Mouse (Mus musculus): Measurements from ENCODE around the gene Pdss2. TPM values are rescaled to one million over a fixed set of nuclear protein-coding genes. Genes with fewer than 3 reads are reported as not detected.

Pdss2 gene
- polyA plus RNA-seq, 1 experiment from 2014 or later, result 14.7 TPM

DNA sequence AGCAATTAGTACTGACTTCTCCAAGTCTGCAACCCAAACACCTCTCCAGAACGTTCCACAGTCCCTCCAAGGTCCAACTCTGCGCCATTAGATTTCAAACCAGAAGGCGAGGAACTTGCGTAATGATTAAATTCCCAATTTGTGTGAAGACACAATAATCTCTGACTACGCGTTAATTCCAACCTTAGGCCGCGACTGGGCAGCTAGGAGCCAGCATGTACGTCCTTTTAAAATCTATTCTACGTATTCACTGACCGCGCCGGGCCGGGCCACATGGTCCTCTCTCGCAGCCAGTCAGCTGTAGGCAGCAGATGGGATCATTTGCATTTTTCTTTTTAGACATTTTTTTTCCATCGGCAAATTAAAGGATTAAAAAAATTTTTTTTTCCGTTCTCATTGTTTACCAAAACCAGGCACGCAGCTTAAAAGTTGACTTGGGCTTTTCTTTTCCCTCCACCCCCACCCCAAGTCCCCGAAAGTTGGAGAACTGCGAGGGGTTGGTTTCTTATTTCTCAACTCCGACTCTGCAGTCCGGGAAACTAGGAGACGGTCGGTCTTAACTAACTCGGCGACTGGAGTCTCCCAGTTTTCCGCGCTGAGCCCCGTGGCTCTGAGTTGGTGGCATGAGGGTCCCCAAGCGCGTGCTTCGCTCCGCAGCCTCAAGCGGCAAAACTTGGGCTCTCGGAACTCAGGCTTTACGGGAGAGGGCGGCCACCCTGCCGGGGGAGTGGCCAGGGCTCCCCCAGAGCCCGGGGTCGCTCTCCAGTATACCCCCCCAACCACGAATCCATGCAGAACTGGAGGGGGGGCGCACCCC is 256.8 kb downstream of the Pdss2 start:
- no peaks in the 10 kb centered on the region for H3K27me3 ChIP-seq
- WGBS, result under 1% methylated on average over 41 of the region's 42 CpGs
- H3K27ac ChIP-seq, result peak overlapping the region; percentile 99
- peak overlapping the region; percentile 81 for H3K4me2 ChIP-seq
- H3K9me3 ChIP-seq, result no peaks in the 10 kb centered on the region
- peaks cover 35% of the 10 kb centered on the region for H3K4me1 ChIP-seq
- ATAC-seq (ENCODE audit: insufficient number of reproducible peaks, insufficient read depth, low FRiP score, low TSS enrichment, low read depth), result peak; percentile 26; the same call in 1 of the 2 replicates
- peak overlapping the region; percentile 77 for H3K4me3 ChIP-seq
- no peaks in the 10 kb centered on the region for H3K36me3 ChIP-seq
- H3K9ac ChIP-seq, result peak overlapping the region; percentile 97

DNA sequence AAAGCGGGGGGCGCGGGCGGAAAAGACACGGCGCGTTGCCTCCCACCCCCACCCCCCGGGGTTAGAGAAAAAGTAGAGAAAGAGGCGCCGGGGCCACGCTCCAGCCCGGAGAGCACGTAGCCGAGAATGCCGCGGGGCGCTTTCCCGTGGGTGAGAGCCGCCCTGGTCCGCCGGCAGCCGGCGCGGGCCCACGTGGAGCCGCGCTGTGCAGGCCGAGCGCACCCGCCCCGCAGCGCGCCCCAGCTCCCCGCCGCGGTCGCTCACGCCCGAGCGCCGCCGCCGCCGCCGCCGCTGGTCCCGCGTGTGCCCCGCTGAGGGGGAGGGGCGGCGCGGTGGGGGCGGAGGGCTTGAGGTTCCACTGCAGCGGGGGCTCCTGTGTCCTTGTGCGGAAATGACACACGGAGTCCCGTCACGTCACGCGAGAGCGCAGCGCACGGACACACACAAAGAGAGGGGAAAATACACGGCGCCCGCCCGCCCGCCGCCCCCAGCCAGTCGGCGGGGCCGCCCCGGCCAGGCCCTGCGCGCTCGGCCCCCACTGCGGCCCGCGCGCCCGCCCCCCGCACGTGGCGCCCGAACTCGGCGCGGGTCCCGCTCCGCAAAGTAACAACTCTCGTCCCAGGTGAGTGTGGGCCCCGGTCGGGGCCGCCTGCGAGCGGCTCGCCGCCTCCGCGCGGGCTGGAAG is 257.6 kb downstream of the Pdss2 start, which contains the start of gene Bend3:
Gene Bend3 (plus strand): TSS at position 81 of the 685 bp plus-strand sequence.
- H3K27me3 ChIP-seq, result no peaks in the 10 kb centered on the region
- peaks cover 42% of the 10 kb centered on the region for H3K4me1 ChIP-seq
- ATAC-seq (ENCODE audit: insufficient number of reproducible peaks, insufficient read depth, low FRiP score, low TSS enrichment, low read depth), result peak; percentile 65
- H3K27ac ChIP-seq, result peak within 1 kb of the TSS; percentile 99
- WGBS, result under 1% methylated on average over 90 of the region's 101 CpGs
- no peaks in the 10 kb centered on the region for H3K36me3 ChIP-seq
- H3K9ac ChIP-seq, result peak within 1 kb of the TSS; percentile 97
- no peaks in the 10 kb centered on the region for H3K9me3 ChIP-seq
- peak within 1 kb of the TSS; percentile 81 for H3K4me2 ChIP-seq
- peak within 1 kb of the TSS; percentile 77 for H3K4me3 ChIP-seq

DNA sequence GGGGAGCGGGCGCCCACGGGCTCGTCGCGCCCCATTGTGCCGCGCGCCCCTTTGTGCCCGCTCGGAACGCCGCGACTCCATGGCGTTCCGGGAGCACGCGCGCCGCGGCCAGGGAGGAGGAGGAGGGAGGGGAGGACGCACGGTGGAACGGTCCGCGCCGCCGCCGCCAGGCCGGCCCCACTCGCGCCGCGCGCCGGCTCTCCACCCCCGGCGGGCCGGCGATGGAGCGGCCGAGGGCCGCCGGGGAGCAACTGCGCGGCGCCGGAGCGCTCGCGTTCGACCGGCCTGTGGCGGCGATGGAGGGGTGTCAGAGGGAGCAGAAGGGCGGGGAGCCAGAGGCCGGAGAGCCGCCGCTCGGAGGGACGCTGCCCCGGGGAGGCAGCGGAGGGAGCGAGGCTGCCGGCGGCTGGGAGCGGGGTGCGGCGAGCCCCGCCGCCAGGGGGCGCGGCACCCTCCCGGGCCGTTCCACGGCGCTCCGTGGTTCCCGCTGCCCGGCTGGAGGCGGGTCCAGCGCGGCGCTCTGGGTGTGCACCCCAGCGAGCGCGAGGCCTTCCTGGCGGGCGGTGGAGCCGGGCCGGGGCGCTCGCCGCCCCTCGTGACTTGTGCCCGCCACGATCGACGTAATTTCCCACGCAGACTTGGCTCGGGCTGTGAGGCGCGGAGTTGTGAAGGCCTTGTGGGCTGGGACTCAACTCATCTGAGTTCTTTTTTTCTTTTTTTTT is 258.3 kb downstream of the Pdss2 start:
- under 1% methylated on average over 97 of the region's 103 CpGs for WGBS
- peak; percentile 79 for ATAC-seq (ENCODE audit: insufficient number of reproducible peaks, insufficient read depth, low FRiP score, low TSS enrichment, low read depth)
- H3K9me3 ChIP-seq, result no peaks in the 10 kb centered on the region
- H3K36me3 ChIP-seq, result no peaks in the 10 kb centered on the region
- H3K4me3 ChIP-seq, result peak overlapping the region; percentile 77
- H3K27me3 ChIP-seq, result no peaks in the 10 kb centered on the region
- peak overlapping the region; percentile 81 for H3K4me2 ChIP-seq
- peaks cover 42% of the 10 kb centered on the region for H3K4me1 ChIP-seq
- H3K9ac ChIP-seq, result peak overlapping the region; percentile 97
- H3K27ac ChIP-seq, result peak overlapping the region; percentile 99

DNA sequence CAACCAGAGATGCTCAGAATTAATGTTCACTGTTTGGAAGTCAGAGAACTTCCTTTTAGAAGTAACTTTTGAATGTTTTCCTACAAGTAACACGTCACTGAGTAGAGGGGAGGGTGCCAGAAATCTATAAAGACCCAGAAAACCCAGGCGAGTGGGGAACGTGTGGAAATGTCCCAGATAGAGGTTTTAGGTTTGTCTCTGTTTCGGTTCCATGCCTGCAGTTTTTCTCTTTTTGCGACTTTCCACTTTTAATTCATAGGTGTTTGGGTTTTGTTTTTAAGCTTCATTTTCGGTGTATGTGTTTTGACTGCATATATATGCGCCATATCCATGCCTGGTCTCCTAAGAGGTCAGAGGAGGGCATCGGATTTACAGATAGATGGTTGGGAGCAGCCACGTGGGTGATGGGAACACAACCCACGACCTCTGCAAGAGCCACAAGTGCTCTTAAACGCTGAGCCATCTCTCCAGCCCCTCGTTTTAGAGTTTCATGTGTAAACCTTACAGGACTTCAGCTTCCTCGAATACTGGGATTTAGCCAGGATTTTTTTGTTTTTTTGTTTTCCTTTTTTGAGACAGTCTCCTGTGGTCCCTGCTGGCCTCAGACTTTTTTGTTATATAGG is 259.1 kb downstream of the Pdss2 start:
- Histone ChIP-seq H3K9ac (peak overlapping the region; percentile 97), H3K9me3 (no peaks in the 10 kb centered on the region), H3K4me3 (peak overlapping the region; percentile 77), H3K27ac (peak overlapping the region; percentile 99), H3K36me3 (no peaks in the 10 kb centered on the region), H3K4me1 (peaks cover 42% of the 10 kb centered on the region), H3K27me3 (no peaks in the 10 kb centered on the region), H3K4me2 (peak overlapping the region; percentile 81)
- whole genome bisulfite sequencing, result 5% methylated on average over 13 of the region's 13 CpGs
- ATAC-seq (ENCODE audit: insufficient number of reproducible peaks, insufficient read depth, low FRiP score, low TSS enrichment, low read depth), result no peak

DNA sequence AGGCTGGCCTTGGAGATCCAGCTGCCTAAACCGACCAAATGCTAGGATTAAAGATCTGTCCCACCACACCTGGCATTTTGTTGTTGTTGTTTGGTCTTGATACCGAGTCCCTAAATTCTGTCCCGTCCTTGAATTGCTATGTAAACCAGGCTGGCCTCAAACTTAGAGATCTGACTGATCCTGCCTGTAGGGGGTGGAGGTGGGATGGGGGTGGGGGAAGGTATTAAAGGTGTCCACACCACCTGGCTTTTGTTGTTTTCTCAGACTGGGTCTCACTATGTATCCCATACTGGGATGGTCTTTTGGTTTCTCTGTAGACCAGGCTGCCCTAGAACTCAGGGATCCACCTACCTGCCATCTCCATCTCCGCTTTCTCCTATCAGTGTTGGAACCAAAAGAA is 259.9 kb downstream of the Pdss2 start:
- Histone ChIP-seq H3K4me2 (peak overlapping the region; percentile 81), H3K27me3 (no peaks in the 10 kb centered on the region)
- no peak for ATAC-seq (ENCODE audit: insufficient number of reproducible peaks, insufficient read depth, low FRiP score, low TSS enrichment, low read depth)

DNA sequence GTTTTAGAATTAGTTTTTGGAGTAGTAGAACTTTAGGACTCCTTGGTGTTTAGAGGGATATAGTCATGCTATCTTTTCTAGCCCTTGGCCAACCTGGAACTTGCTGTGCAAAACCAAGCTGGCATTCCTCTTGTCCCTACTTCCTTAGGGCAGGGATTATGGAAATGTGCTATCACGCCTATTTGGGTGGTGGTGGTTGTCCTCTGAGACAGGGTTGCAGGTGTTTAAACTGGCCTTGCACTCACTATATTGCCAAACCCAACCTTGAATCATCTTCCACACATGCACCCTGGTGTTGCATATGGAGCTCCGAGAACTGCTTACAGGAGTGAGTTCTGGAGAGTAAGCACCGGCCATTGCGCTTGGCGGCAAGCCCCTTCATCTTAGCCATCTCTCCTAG is 260.7 kb downstream of the Pdss2 start:
- WGBS, result 90% methylated on average over 5 of the region's 5 CpGs
- H3K36me3 ChIP-seq, result no peaks in the 10 kb centered on the region
- H3K27ac ChIP-seq, result no peak overlapping the region
- H3K9me3 ChIP-seq, result no peaks in the 10 kb centered on the region
- H3K4me2 ChIP-seq, result no peak overlapping the region
- H3K9ac ChIP-seq, result no peak overlapping the region
- no peaks in the 10 kb centered on the region for H3K27me3 ChIP-seq
- peaks cover 42% of the 10 kb centered on the region for H3K4me1 ChIP-seq
- no peak overlapping the region for H3K4me3 ChIP-seq
- no peak for ATAC-seq (ENCODE audit: insufficient number of reproducible peaks, insufficient read depth, low FRiP score, low TSS enrichment, low read depth)

More for the DNA sequence above, 259.9 kb downstream of the Pdss2 start:
- peaks cover 42% of the 10 kb centered on the region for H3K4me1 ChIP-seq
- H3K9ac ChIP-seq, result no peak overlapping the region
- no peaks in the 10 kb centered on the region for H3K9me3 ChIP-seq
- H3K27ac ChIP-seq, result no peak overlapping the region
- H3K36me3 ChIP-seq, result no peaks in the 10 kb centered on the region
- H3K4me3 ChIP-seq, result no peak overlapping the region
- 40% methylated on average over 4 of the region's 4 CpGs for WGBS

DNA sequence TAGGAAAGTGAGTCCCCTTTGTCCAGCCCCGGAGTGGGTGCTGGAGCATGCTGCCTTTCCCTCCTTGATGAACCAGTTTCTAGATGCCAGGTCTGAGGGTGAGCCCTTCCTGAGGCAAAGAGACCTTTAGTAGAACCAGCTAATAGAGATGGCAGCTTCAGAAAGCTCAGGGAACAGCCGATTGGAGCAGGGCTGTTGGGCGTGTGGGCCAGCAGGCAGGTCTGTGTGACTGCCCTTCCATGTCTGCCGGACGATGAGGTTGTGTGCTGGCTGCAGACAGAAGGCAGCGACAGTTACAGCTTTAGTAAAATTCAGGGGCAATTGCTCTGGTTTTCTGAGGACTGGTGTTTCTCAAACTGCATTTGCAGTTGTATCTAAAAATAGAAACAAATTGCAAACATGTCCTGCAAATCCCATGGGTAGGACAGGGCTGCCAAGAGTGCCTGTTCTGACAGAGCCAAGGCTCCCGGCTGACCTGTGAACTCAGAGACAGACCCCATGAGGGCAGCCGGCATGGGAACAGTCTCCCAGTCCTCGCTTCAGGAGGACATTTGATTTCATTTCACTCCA is 262.2 kb downstream of the Pdss2 start:
- Histone ChIP-seq H3K27ac (peak overlapping the region; percentile 57), H3K36me3 (no peaks in the 10 kb centered on the region), H3K4me2 (peak overlapping the region; percentile 32), H3K27me3 (no peaks in the 10 kb centered on the region), H3K9ac (peak overlapping the region; percentile 58; the same call in 1 of the 2 replicates), H3K4me3 (peak overlapping the region; percentile 10; the same call in 1 of the 2 replicates), H3K4me1 (peaks cover 38% of the 10 kb centered on the region), H3K9me3 (no peaks in the 10 kb centered on the region)
- no peak for ATAC-seq (ENCODE audit: insufficient number of reproducible peaks, insufficient read depth, low FRiP score, low TSS enrichment, low read depth)
- WGBS, result 35% methylated on average over 9 of the region's 9 CpGs

DNA sequence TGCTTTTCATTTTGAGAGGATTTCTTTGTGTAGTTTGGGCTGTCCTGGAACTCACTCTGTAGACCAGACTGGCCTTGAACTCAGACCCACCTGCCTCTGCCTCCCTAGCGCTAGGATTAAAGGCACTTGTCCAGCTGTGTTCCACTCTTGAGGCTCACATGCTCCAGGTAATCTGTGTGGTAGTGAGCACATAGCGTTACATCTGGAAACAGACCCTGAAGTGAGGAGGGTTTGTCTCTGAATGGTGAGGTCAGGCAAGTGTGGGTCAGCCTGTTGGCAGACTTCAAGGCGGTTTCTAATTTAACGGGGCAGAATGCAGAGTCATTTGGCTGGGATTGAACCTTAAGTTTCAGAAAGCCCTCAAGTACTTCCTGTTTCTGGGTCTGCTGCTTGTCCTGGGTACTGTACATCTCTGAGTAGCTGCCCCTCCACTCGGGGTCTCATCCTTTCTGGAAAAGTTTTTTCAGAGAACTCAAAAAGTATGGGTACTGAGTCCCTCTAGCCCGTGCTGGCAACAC is 264.5 kb downstream of the Pdss2 start:
- H3K9ac ChIP-seq, result no peak overlapping the region
- no peaks in the 10 kb centered on the region for H3K36me3 ChIP-seq
- ATAC-seq (ENCODE audit: insufficient number of reproducible peaks, insufficient read depth, low FRiP score, low TSS enrichment, low read depth), result no peak
- no peak overlapping the region for H3K27ac ChIP-seq
- H3K27me3 ChIP-seq, result no peaks in the 10 kb centered on the region
- H3K4me2 ChIP-seq, result no peak overlapping the region
- H3K9me3 ChIP-seq, result no peaks in the 10 kb centered on the region
- WGBS, result 83% methylated on average over 6 of the region's 6 CpGs
- H3K4me3 ChIP-seq, result no peak overlapping the region
- peaks cover 45% of the 10 kb centered on the region for H3K4me1 ChIP-seq

DNA sequence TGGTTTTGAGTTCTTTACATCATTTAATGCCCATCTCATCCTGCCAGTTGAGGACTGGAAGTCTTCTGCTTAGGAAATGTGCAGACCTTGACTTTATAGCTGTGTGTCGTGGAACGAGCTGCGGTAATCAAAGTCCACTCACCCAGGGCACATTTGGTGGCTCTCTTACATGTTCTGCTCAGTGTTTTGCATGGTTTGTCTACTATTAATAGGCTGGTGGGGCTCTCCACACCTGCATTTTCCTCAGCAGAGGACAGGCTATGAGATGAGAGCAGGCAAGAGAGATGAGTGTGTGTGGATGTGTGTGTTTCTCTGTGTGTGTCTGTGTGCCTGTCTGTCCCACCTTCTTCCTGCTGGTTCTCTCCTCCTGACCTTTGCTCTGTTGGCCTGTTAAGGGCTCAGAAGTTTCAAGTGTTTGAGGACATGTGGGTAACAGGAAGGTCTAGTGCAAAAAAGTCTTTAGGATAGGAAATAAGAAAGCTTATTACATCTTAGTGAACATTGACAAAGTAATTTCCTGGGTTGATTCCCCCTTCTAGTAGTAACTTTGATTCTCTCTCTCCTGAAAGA is 266.2 kb downstream of the Pdss2 start:
- H3K4me3 ChIP-seq, result no peak overlapping the region
- WGBS, result 91% methylated on average over 3 of the region's 3 CpGs
- no peaks in the 10 kb centered on the region for H3K27me3 ChIP-seq
- ATAC-seq (ENCODE audit: insufficient number of reproducible peaks, insufficient read depth, low FRiP score, low TSS enrichment, low read depth), result no peak
- H3K4me1 ChIP-seq, result peaks cover 28% of the 10 kb centered on the region
- no peak overlapping the region for H3K9ac ChIP-seq
- H3K4me2 ChIP-seq, result no peak overlapping the region
- no peaks in the 10 kb centered on the region for H3K9me3 ChIP-seq
- H3K36me3 ChIP-seq, result no peaks in the 10 kb centered on the region
- no peak overlapping the region for H3K27ac ChIP-seq

DNA sequence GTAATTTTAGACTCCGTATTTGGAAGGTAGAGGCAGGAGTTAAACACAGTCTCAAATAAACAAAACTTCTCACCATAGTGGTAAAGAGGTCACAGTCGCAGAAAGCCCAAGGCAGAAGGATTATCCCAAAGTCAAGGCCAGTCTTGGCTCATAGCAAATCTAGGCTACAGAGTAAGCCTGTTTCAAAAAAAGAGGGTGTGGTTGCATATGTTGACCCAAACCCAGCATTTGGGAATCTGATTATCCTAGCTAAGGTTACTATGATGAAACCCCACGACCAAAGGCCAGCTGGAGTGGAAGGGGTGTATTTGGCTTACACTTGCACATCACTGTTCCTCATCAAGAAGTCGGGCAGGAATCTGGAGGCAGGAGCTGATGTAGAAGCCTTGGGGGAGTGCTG is 267.0 kb downstream of the Pdss2 start:
- no peak overlapping the region for H3K9ac ChIP-seq
- peaks cover 22% of the 10 kb centered on the region for H3K4me1 ChIP-seq
- H3K4me3 ChIP-seq, result no peak overlapping the region
- no peaks in the 10 kb centered on the region for H3K27me3 ChIP-seq
- WGBS, result 62% methylated on average over 4 of the region's 4 CpGs
- H3K9me3 ChIP-seq, result no peaks in the 10 kb centered on the region
- no peak overlapping the region for H3K27ac ChIP-seq
- H3K36me3 ChIP-seq, result no peaks in the 10 kb centered on the region
- ATAC-seq (ENCODE audit: insufficient number of reproducible peaks, insufficient read depth, low FRiP score, low TSS enrichment, low read depth), result no peak
- no peak overlapping the region for H3K4me2 ChIP-seq
